ENCODE assay signal across 30 mouse cellular contexts in the genomic region with DNA sequence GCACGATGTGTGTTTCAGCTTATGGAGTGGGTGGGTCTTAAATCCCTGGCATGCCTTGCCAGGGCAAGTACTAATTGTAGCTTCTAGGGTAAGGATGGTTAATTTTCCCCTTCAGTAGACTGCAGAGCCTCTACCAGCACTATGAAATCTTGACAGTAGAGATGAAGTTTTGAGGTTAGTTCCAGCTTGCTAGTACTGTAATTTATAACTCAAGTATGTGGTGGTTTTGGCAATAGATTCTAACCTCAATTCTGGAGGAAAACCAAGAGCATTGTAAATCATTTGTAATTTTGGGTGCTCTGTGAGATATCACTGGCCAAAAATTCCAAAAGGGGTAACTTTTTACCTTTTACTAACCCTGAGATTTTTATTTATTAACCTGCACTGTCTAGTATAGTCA.
"Had no signal": no experiment of that assay in that cellular context is flagged by ENCODE, and none has a peak within 500 bp of the region (broad histone marks: within the 10 kb centered on the region; RNA-seq: fewer than 3 reads in every experiment).

No protein-coding gene starts in this region.

- DNase-seq: gastrocnemius, adult 2 months; gastrocnemius, postnatal 10 days; gastrocnemius, postnatal 25 days; heart, adult 2 months; heart, postnatal 14 days; heart, postnatal 36 days; kidney, adult 18-20 months; kidney, postnatal 25 days; kidney, postnatal 4 days; liver; liver, embryonic 13.5 days; liver, postnatal 0 days had no signal

- H3K9me3 ChIP-seq: heart, embryonic 13.5 days; heart, embryonic 15.5 days; hindbrain, embryonic 10.5 days; hindbrain, embryonic 12.5 days; intestine, embryonic 15.5 days; kidney, embryonic 15.5 days; limb, embryonic 10.5 days; liver, embryonic 13.5 days; liver, embryonic 15.5 days had no signal

- H3K36me3 ChIP-seq: heart, embryonic 13.5 days; heart, embryonic 15.5 days; hindbrain, embryonic 10.5 days; hindbrain, embryonic 12.5 days; intestine, embryonic 15.5 days; kidney, embryonic 15.5 days; limb, embryonic 10.5 days; limb, embryonic 12.5 days; liver, embryonic 13.5 days; liver, embryonic 15.5 days had no signal

- H3K4me1 ChIP-seq: heart, embryonic 13.5 days; heart, embryonic 15.5 days; hindbrain, embryonic 12.5 days; intestine, embryonic 15.5 days; kidney, embryonic 15.5 days; limb, embryonic 10.5 days; limb, embryonic 12.5 days; liver, embryonic 13.5 days; liver, embryonic 15.5 days had no signal

- H3K4me2 ChIP-seq: heart, embryonic 11.5 days; heart, embryonic 13.5 days; heart, embryonic 15.5 days; hindbrain, embryonic 12.5 days; hindbrain, embryonic 14.5 days; intestine, embryonic 15.5 days; kidney, embryonic 15.5 days; limb, embryonic 12.5 days; liver, embryonic 11.5 days; liver, embryonic 13.5 days; liver, embryonic 15.5 days had no signal

- H3K4me3 ChIP-seq: gastrocnemius, adult 2 months; heart, adult 2 months; heart, embryonic 13.5 days; heart, embryonic 15.5 days; hindbrain, embryonic 10.5 days; hindbrain, embryonic 12.5 days; intestine, embryonic 15.5 days; kidney, embryonic 15.5 days; layer of hippocampus, adult 2 months; left cerebral cortex, adult 2 months; limb, embryonic 10.5 days; limb, embryonic 12.5 days; liver, embryonic 13.5 days; liver, embryonic 15.5 days had no signal

- H3K27ac ChIP-seq: gastrocnemius, adult 2 months; heart, adult 2 months; heart, embryonic 13.5 days; heart, embryonic 15.5 days; hindbrain, embryonic 10.5 days; hindbrain, embryonic 12.5 days; hindbrain, embryonic 14.5 days; intestine, embryonic 15.5 days; kidney, embryonic 15.5 days; kidney, postnatal 0 days; layer of hippocampus, adult 2 months; left cerebral cortex, adult 2 months; limb, embryonic 10.5 days; limb, embryonic 12.5 days; liver, embryonic 13.5 days; liver, embryonic 15.5 days had no signal

- H3K9ac ChIP-seq: heart, embryonic 13.5 days; heart, embryonic 15.5 days; hindbrain, embryonic 12.5 days; hindbrain, embryonic 14.5 days; intestine, embryonic 15.5 days; kidney, embryonic 15.5 days; limb, embryonic 12.5 days; liver, embryonic 13.5 days; liver, embryonic 15.5 days; liver, postnatal 0 days had no signal

- ATAC-seq: hindbrain, embryonic 16.5 days; inflammation-experienced regulatory T-cells, adult 6 months; intestine, embryonic 15.5 days; intestine, postnatal 0 days; liver, postnatal 0 days had no signal

- H3K27me3 ChIP-seq: heart, embryonic 13.5 days; heart, embryonic 15.5 days; hindbrain, embryonic 12.5 days; intestine, embryonic 15.5 days; kidney, embryonic 15.5 days; limb, embryonic 12.5 days; liver, embryonic 13.5 days; liver, embryonic 15.5 days had no signal
